Comparison of ENCODE assay signal across 9 mouse cellular contexts in genomic region chr11:105807103-105807502, GRCm38 (mm10).
"Had no signal": no experiment of that assay in that cellular context is flagged by ENCODE, and none has a peak within 500 bp of the region (broad histone marks: within the 10 kb centered on the region; RNA-seq: fewer than 3 reads in every experiment).

No protein-coding gene starts in this region.

- DNase-seq: kidney, postnatal 36 days; layer of hippocampus, adult 9-11 months; layer of hippocampus, postnatal 36 days; liver; liver, embryonic 13.5 days; liver, postnatal 0 days; lung, postnatal 14 days; thymus, postnatal 36 days had no signal

- ATAC-seq: liver, postnatal 0 days; midbrain, embryonic 15.5 days had no signal
